Mouse (Mus musculus) megakaryocyte, embryonic 14.5 days (primary cell): Measurements from ENCODE around the gene Prr7. TPM values are rescaled to one million over a fixed set of nuclear protein-coding genes. Genes with fewer than 3 reads are reported as not detected.

Experiments used
- H3K27me3 ChIP-seq: replicated peaks from 2 replicates; pipeline ENCODE3; 2012; ENCODE audit warnings: inconsistent platforms
- H3K36me3 ChIP-seq: replicated peaks from 2 replicates; pipeline ENCODE3; 2012; ENCODE audit warnings: low read length, inconsistent platforms, mixed read lengths
- H3K4me1 ChIP-seq: 2 replicates; pipeline ENCODE4 v1.6.1; 2012; ENCODE audit warnings: inconsistent platforms
- H3K4me3 ChIP-seq: replicated peaks from 2 replicates; pipeline ENCODE3; 2012; ENCODE audit warnings: moderate library complexity, mild to moderate bottlenecking, inconsistent platforms
- H3K9me3 ChIP-seq: 2 replicates; pipeline ENCODE4 v1.6.1; 2012; ENCODE audit warnings: inconsistent platforms
- FLI1 ChIP-seq: IDR thresholded peaks from 2 replicates; pipeline ENCODE4 v1.6.1; 2012; ENCODE audit warnings: low read length, inconsistent platforms, mixed read lengths
- GATA1 ChIP-seq: IDR thresholded peaks from 3 replicates; pipeline ENCODE4 v1.6.1; 2012; ENCODE audit warnings: mixed read lengths, low read length, inconsistent platforms, borderline replicate concordance
- polyA plus RNA-seq: library from polyadenylated mRNA; stranded (reverse); fragments of >175 nt; gene quantifications from 2 replicates; pipeline ENCODE4 v1.2.3, GENCODE M21; 2012; ENCODE audit warnings: low replicate concordance; ENCODE audit not compliant: insufficient read depth

Gene Prr7
- polyA plus RNA-seq, 1 experiment: 5.3 TPM

GRCm38 (mm10) chr13:55486029-55486794, 22.1 kb downstream of the Prr7 start:
- Histone ChIP-seq H3K4me3 (no peak overlapping the region), H3K4me1 (peaks cover 45% of the 10 kb centered on the region), H3K9me3 (peaks cover 8% of the 10 kb centered on the region), H3K27me3 (peaks cover 87% of the 10 kb centered on the region), H3K36me3 (no peaks in the 10 kb centered on the region)
- no peak for TF ChIP-seq FLI1
- TF ChIP-seq GATA1: no peak

DNA sequence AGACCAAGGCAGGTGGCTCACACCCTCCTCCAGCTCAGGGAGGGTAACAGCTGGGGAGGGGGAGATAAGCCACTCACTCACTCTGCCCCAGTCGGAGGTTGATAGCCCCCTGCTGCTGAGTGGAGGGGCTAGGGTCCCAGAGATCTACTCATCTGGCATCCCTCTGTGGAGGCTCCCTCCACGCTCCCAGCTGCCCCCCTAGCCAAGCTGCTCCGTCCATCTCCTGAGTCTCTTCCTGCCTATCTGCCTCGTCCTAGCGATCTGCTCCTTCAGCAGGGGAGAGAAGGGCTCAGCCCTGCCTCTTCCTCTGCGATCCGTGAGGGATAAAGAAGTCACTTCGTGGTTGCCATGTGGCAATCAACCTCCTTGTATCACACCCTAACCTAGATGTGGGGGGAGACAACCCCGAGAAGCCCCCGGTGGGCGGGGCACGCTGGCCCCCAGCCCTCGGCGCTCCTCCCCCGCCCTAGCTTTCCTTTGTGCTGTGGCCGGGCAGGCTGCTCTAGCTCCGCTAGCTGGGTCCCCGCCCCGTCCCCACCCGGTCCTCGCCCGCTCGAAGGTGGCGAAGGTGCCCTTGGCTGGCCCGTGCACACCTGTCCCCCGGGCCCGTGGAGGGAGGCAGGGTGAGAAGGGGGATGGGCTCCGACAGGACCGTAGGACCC, 23.0 kb downstream of the Prr7 start:
- peaks cover 45% of the 10 kb centered on the region for H3K4me1 ChIP-seq
- peaks cover 8% of the 10 kb centered on the region for H3K9me3 ChIP-seq
- peak overlapping the region; percentile 91 for H3K4me3 ChIP-seq
- no peak for TF ChIP-seq GATA1
- TF ChIP-seq FLI1: no peak
- H3K27me3 ChIP-seq: peaks cover 86% of the 10 kb centered on the region
- H3K36me3 ChIP-seq: no peaks in the 10 kb centered on the region

- Histone ChIP-seq H3K36me3 (no peaks in the 10 kb centered on the region), H3K4me1 (peaks cover 45% of the 10 kb centered on the region), H3K9me3 (peaks cover 8% of the 10 kb centered on the region), H3K27me3 (peaks cover 86% of the 10 kb centered on the region), H3K4me3 (peak within 1 kb of the TSS; percentile 91)
- no peak for TF ChIP-seq FLI1
- TF ChIP-seq GATA1: no peak
Measured at GRCm38 (mm10) chr13:55487578-55488498, 23.8 kb downstream of the Prr7 start, which contains the start of gene Dbn1. Dbn1 (minus strand) TSS chr13:55488111.

GRCm38 (mm10) chr13:55494257-55494656, 30.2 kb downstream of the Prr7 start:
- H3K36me3 ChIP-seq: peaks cover 36% of the 10 kb centered on the region
- H3K4me3 ChIP-seq: no peak overlapping the region
- H3K27me3 ChIP-seq: peaks cover 32% of the 10 kb centered on the region
- no peak for TF ChIP-seq GATA1
- no peak for TF ChIP-seq FLI1
- peaks cover 5% of the 10 kb centered on the region for H3K9me3 ChIP-seq
- peaks cover 33% of the 10 kb centered on the region for H3K4me1 ChIP-seq

GRCm38 (mm10) chr13:55494883-55495621, 31.0 kb downstream of the Prr7 start:
- TF ChIP-seq GATA1 (no peak), FLI1 (no peak)

GRCm38 (mm10) chr13:55495702-55496101, 31.6 kb downstream of the Prr7 start:
- Histone ChIP-seq H3K9me3 (no peaks in the 10 kb centered on the region), H3K4me3 (no peak overlapping the region), H3K4me1 (peaks cover 37% of the 10 kb centered on the region), H3K27me3 (peaks cover 27% of the 10 kb centered on the region), H3K36me3 (peaks cover 50% of the 10 kb centered on the region)
- TF ChIP-seq FLI1: no peak
- TF ChIP-seq GATA1: no peak

More at GRCm38 (mm10) chr13:55494883-55495621, 31.0 kb downstream of the Prr7 start:
- no peaks in the 10 kb centered on the region for H3K9me3 ChIP-seq
- no peak overlapping the region for H3K4me3 ChIP-seq
- H3K27me3 ChIP-seq: peaks cover 27% of the 10 kb centered on the region
- H3K36me3 ChIP-seq: peaks cover 44% of the 10 kb centered on the region
- peaks cover 33% of the 10 kb centered on the region for H3K4me1 ChIP-seq

DNA sequence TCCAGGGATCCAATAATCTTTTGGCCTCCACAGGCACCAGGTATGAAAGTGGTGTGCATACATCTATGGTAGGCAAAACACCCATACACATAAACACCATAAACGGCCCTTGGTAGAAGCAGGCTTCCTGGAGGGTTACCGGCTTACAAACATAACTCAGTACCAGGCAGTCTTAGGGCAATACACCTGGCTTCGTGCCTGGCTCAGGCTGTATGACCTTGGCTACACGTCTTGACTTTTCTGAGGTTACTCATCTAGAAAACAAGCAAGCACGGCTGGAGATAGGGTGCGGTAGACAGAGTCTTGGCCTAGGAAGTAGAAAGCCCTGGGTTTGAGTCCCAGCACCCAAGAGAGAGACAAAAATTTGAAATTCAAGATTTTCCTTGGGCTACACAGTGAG, 32.6 kb downstream of the Prr7 start:
- Histone ChIP-seq H3K27me3 (peaks cover 21% of the 10 kb centered on the region), H3K36me3 (peaks cover 60% of the 10 kb centered on the region), H3K4me3 (no peak overlapping the region), H3K9me3 (no peaks in the 10 kb centered on the region), H3K4me1 (peaks cover 38% of the 10 kb centered on the region)
- TF ChIP-seq FLI1: no peak

DNA sequence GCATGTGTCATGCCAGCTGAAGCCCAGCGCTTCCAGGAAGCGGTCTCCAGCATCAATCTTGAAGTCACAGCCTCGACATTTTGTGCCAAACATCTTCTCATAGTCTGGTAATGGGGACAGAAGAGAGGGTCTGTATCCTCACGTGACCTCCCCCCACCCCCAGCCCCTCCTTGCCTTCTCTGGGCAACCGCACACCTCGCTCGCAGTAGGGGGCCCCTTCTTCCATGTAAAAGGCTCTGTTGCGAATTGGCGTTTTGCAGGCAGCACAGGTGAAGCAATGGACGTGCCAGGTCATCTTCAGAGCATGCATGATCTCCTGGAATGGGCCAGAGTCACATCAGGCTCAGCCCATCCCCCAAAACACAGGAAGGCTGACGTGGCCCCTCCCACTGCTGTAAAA, 34.8 kb downstream of the Prr7 start:
- peaks cover 6% of the 10 kb centered on the region for H3K27me3 ChIP-seq
- H3K9me3 ChIP-seq: no peaks in the 10 kb centered on the region
- peaks cover 49% of the 10 kb centered on the region for H3K4me1 ChIP-seq
- TF ChIP-seq GATA1 (no peak), FLI1 (no peak)
- no peak overlapping the region for H3K4me3 ChIP-seq
- peaks cover 82% of the 10 kb centered on the region for H3K36me3 ChIP-seq

- H3K4me3 ChIP-seq: no peak overlapping the region
- H3K36me3 ChIP-seq: peaks cover 99% of the 10 kb centered on the region
- H3K4me1 ChIP-seq: peaks cover 51% of the 10 kb centered on the region
- no peak for TF ChIP-seq GATA1
- no peak for TF ChIP-seq FLI1
- no peaks in the 10 kb centered on the region for H3K9me3 ChIP-seq
- no peaks in the 10 kb centered on the region for H3K27me3 ChIP-seq
Measured at GRCm38 (mm10) chr13:55500575-55500974, 36.5 kb downstream of the Prr7 start.
